Mouse (Mus musculus): ENCODE data around the gene Atp8b5. TPM values are rescaled to one million over a fixed set of nuclear protein-coding genes. Genes with fewer than 3 reads are reported as not detected.

Atp8b5 gene
- polyA plus RNA-seq, 1 experiment from 2014 or later = 1.1 TPM

DNA sequence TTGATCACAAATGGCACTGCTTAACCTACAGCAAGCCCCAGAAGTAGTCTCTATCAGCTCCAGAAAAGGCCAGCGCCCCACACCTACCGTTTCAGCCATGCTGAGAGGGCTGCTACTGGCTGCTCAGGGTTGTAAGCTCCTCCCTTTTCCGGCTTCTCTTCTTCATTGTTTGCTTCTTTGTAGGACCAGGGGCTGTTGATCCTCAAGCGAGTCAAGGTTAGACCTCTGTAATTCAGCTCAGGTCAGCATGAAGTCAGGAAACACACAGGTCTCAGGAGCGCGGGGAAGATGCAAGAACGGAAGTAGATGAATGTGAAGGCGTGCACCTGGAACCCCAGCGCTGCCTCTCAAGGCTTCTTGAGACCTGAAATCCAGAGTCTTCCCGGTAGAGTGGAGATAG is 137.7 kb downstream of the Atp8b5 start:
- Histone ChIP-seq H3K36me3 (ENCODE audit: control insufficient read depth, insufficient read depth) (0 out of 2 replicates have a peak, but pooled peaks cover 10% of the 10 kb centered on the region), H3K4me1 (replicated peaks; ENCODE audit: control insufficient read depth, insufficient read depth, low read length) (no peaks in the 10 kb centered on the region; the same call in 1 of the 2 replicates), H3K27ac (ENCODE audit: low read depth, low read length) (no peak overlapping the region; the same call in 1 of the 2 replicates), H3K27me3 (replicated peaks; ENCODE audit: control insufficient read depth, insufficient read depth, low read length) (no peaks in the 10 kb centered on the region), H3K4me3 (ENCODE audit: low read depth, low read length) (no peak overlapping the region), H3K9ac (ENCODE audit: low read depth, low read length) (no peak overlapping the region), H3K4me2 (replicated peaks; ENCODE audit: low read depth) (no peak overlapping the region), H3K9me3 (ENCODE audit: control insufficient read depth) (no peaks in the 10 kb centered on the region)
- no peak for ATAC-seq
- TF ChIP-seq CTCF (IDR thresholded peaks at IDR 0.05; ENCODE audit: low read depth) = no peak
- 87% methylated on average over 10 of the region's 10 CpGs for WGBS

DNA sequence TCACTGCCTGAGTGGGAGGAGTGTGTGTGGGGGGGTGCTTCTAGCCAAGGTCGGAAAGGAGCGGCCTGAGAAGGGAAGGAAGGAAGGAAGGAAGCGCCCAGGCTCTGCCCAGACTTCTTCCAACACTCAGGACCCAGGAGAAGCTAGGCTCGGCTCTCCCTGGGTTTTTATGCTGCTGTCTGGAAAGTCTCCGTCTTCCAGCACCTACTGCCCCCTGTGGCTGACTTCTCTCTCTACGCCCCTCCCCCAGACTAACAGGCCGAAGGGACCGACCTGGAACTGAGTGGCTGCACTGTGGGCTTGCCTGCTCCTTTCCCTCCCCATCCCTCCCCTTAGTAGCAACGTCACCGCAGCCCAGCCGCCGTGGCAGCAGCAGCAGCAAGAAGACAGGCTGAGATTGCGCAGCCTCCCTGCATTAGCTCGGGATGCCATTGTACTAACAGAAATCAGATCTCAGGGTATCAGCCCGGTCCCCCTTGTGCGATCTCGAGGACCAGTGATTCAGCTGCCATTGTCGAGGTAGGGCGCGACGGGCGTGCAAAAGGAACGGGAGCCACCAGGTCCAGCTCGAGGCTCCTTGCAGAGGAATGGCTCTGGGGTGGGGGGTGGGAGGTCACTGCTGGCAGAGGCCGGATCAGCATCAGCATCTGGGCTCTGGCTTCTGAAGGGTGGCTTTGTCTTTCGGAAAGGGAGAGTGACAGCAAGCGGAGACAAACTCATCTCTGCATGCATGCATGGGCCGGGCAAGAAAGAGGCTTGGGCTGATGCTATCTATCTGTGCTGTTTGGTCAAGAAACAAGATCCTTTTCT is 139.4 kb downstream of the Atp8b5 start:
- 0 out of 2 replicates have a peak, but pooled peaks cover 10% of the 10 kb centered on the region for H3K36me3 ChIP-seq (ENCODE audit: control insufficient read depth, insufficient read depth)
- H3K27ac ChIP-seq (ENCODE audit: low read depth, low read length) = peak overlapping the region; percentile 51
- peak; percentile 73 for ATAC-seq
- peak; percentile 80 for TF ChIP-seq CTCF (IDR thresholded peaks at IDR 0.05; ENCODE audit: low read depth)
- no peaks in the 10 kb centered on the region for H3K4me1 ChIP-seq (replicated peaks; ENCODE audit: control insufficient read depth, insufficient read depth, low read length)
- H3K9ac ChIP-seq (ENCODE audit: low read depth, low read length) = peak overlapping the region; percentile 38
- 17% methylated on average over 28 of the region's 28 CpGs for WGBS
- H3K4me2 ChIP-seq (replicated peaks; ENCODE audit: low read depth) = peak overlapping the region; percentile 60
- H3K27me3 ChIP-seq (replicated peaks; ENCODE audit: control insufficient read depth, insufficient read depth, low read length) = no peaks in the 10 kb centered on the region
- no peaks in the 10 kb centered on the region for H3K9me3 ChIP-seq (ENCODE audit: control insufficient read depth)
- H3K4me3 ChIP-seq (ENCODE audit: low read depth, low read length) = peak overlapping the region; percentile 33

- peak overlapping the region; percentile 60 for H3K4me2 ChIP-seq (replicated peaks; ENCODE audit: low read depth)
- no peaks in the 10 kb centered on the region for H3K9me3 ChIP-seq (ENCODE audit: control insufficient read depth)
- no peaks in the 10 kb centered on the region for H3K4me1 ChIP-seq (replicated peaks; ENCODE audit: control insufficient read depth, insufficient read depth, low read length)
- H3K27me3 ChIP-seq (replicated peaks; ENCODE audit: control insufficient read depth, insufficient read depth, low read length) = no peaks in the 10 kb centered on the region
- no peak for ATAC-seq
- 0 out of 2 replicates have a peak, but pooled peaks cover 10% of the 10 kb centered on the region for H3K36me3 ChIP-seq (ENCODE audit: control insufficient read depth, insufficient read depth)
- WGBS = 71% methylated on average over 12 of the region's 12 CpGs
- H3K4me3 ChIP-seq (ENCODE audit: low read depth, low read length) = peak overlapping the region; percentile 33
- no peak for TF ChIP-seq CTCF (IDR thresholded peaks at IDR 0.05; ENCODE audit: low read depth)
- 0 out of 2 replicates have a peak overlapping the region, but pooled peaks have one; percentile 38 for H3K9ac ChIP-seq (ENCODE audit: low read depth, low read length)
- H3K27ac ChIP-seq (ENCODE audit: low read depth, low read length) = peak overlapping the region; percentile 9
These were observed 140.3 kb downstream of the Atp8b5 start for GRCm38 (mm10) chr4:43407071-43407920.

- WGBS = 89% methylated on average over 14 of the region's 14 CpGs
- Histone ChIP-seq H3K9me3 (ENCODE audit: control insufficient read depth) (no peaks in the 10 kb centered on the region), H3K4me2 (replicated peaks; ENCODE audit: low read depth) (no peak overlapping the region), H3K4me1 (replicated peaks; ENCODE audit: control insufficient read depth, insufficient read depth, low read length) (no peaks in the 10 kb centered on the region), H3K27me3 (replicated peaks; ENCODE audit: control insufficient read depth, insufficient read depth, low read length) (no peaks in the 10 kb centered on the region), H3K4me3 (ENCODE audit: low read depth, low read length) (no peak overlapping the region), H3K9ac (ENCODE audit: low read depth, low read length) (no peak overlapping the region), H3K36me3 (ENCODE audit: control insufficient read depth, insufficient read depth) (peaks cover 32% of the 10 kb centered on the region), H3K27ac (ENCODE audit: low read depth, low read length) (no peak overlapping the region)
- no peak for ATAC-seq
- TF ChIP-seq CTCF (IDR thresholded peaks at IDR 0.05; ENCODE audit: low read depth) = no peak
These were observed 147.8 kb downstream of the Atp8b5 start for GRCm38 (mm10) chr4:43414761-43415160.

- Histone ChIP-seq H3K27ac (ENCODE audit: low read depth, low read length) (no peak overlapping the region), H3K4me2 (replicated peaks; ENCODE audit: low read depth) (no peak overlapping the region), H3K27me3 (replicated peaks; ENCODE audit: control insufficient read depth, insufficient read depth, low read length) (no peaks in the 10 kb centered on the region), H3K9me3 (ENCODE audit: control insufficient read depth) (no peaks in the 10 kb centered on the region), H3K4me3 (ENCODE audit: low read depth, low read length) (no peak overlapping the region), H3K9ac (ENCODE audit: low read depth, low read length) (no peak overlapping the region), H3K4me1 (replicated peaks; ENCODE audit: control insufficient read depth, insufficient read depth, low read length) (no peaks in the 10 kb centered on the region), H3K36me3 (ENCODE audit: control insufficient read depth, insufficient read depth) (peaks cover 32% of the 10 kb centered on the region)
- ATAC-seq = no peak
- WGBS = 91% methylated on average over 29 of the region's 29 CpGs
- no peak for TF ChIP-seq CTCF (IDR thresholded peaks at IDR 0.05; ENCODE audit: low read depth)
These were observed 148.5 kb downstream of the Atp8b5 start for GRCm38 (mm10) chr4:43415221-43416070.

Data from intestine, postnatal 0 days (tissue).